Mouse (Mus musculus) G1E (cell line): ENCODE results near the gene Shb. TPM values are rescaled to one million over a fixed set of nuclear protein-coding genes. Genes with fewer than 3 reads are reported as not detected.

ENCODE experiments used
- ATAC-seq: 2 replicates; pipeline ENCODE4 v1.8.0; 2016; ENCODE audit warnings: mild to moderate bottlenecking; ENCODE audit not compliant: insufficient number of reproducible peaks, poor library complexity, low FRiP score, severe bottlenecking; ENCODE audit errors: extremely low read depth
- DNase-seq: peaks from one replicate; pipeline ENCODE4 v3.0.0; 2012; ENCODE audit warnings: low spot score
- H3K27me3 ChIP-seq: 2 replicates; pipeline ENCODE4 v1.6.1; 2012; ENCODE audit warnings: mild to moderate bottlenecking, low read length, inconsistent platforms; ENCODE audit not compliant: insufficient read depth
- H3K36me3 ChIP-seq: replicated peaks from 2 replicates; pipeline ENCODE3; 2012; ENCODE audit warnings: mild to moderate bottlenecking, inconsistent platforms
- H3K4me1 ChIP-seq: 2 replicates; pipeline ENCODE4 v1.6.1; 2012; ENCODE audit warnings: low read depth, low read length, inconsistent platforms, mixed read lengths; ENCODE audit not compliant: insufficient read depth
- H3K4me3 ChIP-seq: 2 replicates; pipeline ENCODE4 v1.5.1; 2012; ENCODE audit warnings: low read depth, mild to moderate bottlenecking, inconsistent platforms, low read length, moderate library complexity, mixed read lengths
- H3K9me3 ChIP-seq: replicated peaks from 2 replicates; pipeline ENCODE4 v1.6.1; 2012; ENCODE audit warnings: inconsistent platforms
- CTCF ChIP-seq: IDR thresholded peaks from 2 replicates; pipeline ENCODE4 v1.5.1; 2012; ENCODE audit warnings: low read depth, low read length, inconsistent platforms, mixed read lengths
- GATA1 ChIP-seq: IDR thresholded peaks from 2 replicates; pipeline ENCODE4 v1.6.1; 2012; ENCODE audit warnings: borderline replicate concordance, low read length, inconsistent platforms, mixed read lengths
- GATA2 ChIP-seq: IDR thresholded peaks from 2 replicates; pipeline ENCODE4 v1.6.1; 2012; ENCODE audit warnings: low read depth, low read length, inconsistent platforms, borderline replicate concordance
- POLR2AphosphoS5 ChIP-seq: IDR thresholded peaks from 2 replicates; pipeline ENCODE4 v1.6.1; 2012; ENCODE audit warnings: low read depth, low read length, inconsistent platforms; ENCODE audit not compliant: insufficient replicate concordance
- TAL1 ChIP-seq: conservative IDR thresholded peaks from 2 replicates; pipeline ENCODE4 v1.6.1; 2012; ENCODE audit warnings: low read depth, low read length, inconsistent platforms, mixed read lengths
- polyA plus RNA-seq: library from polyadenylated mRNA; stranded (reverse); fragments of >175 nt; gene quantifications from 2 replicates; pipeline ENCODE4 v1.2.3, GENCODE M21; 2012
- total RNA-seq, 2 experiments: library from RNA; stranded (forward) in 1 of 2; stranded (reverse) in 1 of 2; fragments of 200-1000 nt in 1 of 2; fragments of >200 nt in 1 of 2; fragmentation: Nextera tagmentation in 1 of 2; gene quantifications; 2 replicates each; pipeline ENCODE4 v1.2.3; 2014 to 2017

The Shb gene
- total and polyA plus RNA-seq, 3 experiments: not detected

DNA sequence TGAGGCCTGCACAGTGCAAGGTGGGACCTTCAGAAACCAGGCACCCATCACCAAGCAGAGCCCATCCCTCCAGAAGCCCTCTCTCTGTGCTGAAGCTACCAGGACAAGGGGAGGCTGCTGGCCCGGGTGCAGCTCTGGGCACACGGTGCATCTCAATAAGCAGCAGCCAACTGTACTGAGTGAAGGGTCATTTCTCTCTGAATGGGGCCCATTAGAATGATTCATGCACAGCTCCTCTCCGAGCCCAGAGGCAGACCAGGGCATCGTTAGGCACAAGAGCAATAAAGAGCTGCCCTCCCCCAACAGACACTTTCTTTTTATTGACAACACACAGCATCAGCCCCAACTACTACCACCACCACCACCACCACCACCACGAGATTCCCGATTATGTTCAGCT is 35.0 kb downstream of the Shb start:
- Histone ChIP-seq H3K36me3 (no peaks in the 10 kb centered on the region), H3K9me3 (no peaks in the 10 kb centered on the region), H3K4me3 (no peak overlapping the region), H3K27me3 (peaks cover 13% of the 10 kb centered on the region), H3K4me1 (no peaks in the 10 kb centered on the region)
- no peak for DNase-seq
- ATAC-seq: no peak
- TF ChIP-seq CTCF (no peak), TAL1 (no peak), POLR2AphosphoS5 (no peak), GATA1 (no peak), GATA2 (no peak)

DNA sequence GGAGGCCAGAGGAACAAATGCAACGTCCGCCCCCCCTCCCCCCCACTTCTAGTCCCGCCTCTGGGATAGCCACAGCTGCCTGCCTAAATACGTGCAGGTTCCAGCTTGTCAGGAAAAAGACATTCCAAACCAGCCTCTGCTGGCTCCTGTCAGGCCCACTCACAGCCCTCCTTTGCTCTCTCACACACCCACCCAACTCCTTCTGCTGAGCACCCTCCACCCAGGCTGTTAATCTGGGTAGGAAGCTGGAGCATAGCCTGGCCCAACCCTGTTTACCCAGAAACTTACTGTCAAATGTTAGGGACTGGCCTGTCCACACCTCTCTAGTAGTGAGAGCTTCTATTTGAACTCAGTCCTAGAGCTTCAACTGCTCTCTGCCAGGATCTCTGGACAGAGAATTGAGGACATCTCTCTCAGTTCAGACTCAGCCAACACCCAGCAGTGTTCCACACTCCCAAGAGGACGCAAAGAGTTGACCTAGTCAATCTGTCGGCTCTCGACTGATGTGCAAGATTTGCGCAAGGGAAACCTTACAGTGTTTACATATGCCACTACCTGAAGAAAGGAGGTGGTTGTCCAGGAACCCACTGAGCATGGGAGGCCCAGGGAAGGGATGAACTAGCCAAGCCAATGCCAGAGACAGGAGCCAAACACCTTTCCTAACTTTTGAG is 36.6 kb downstream of the Shb start:
- TF ChIP-seq TAL1: no peak
- TF ChIP-seq POLR2AphosphoS5: no peak
- TF ChIP-seq CTCF: no peak
- no peak for TF ChIP-seq GATA1
- TF ChIP-seq GATA2: no peak
- DNase-seq (no peak), ATAC-seq (no peak)
- no peak overlapping the region for H3K4me3 ChIP-seq
- H3K27me3 ChIP-seq: peaks cover 13% of the 10 kb centered on the region
- H3K4me1 ChIP-seq: no peaks in the 10 kb centered on the region
- H3K9me3 ChIP-seq: no peaks in the 10 kb centered on the region
- no peaks in the 10 kb centered on the region for H3K36me3 ChIP-seq

DNA sequence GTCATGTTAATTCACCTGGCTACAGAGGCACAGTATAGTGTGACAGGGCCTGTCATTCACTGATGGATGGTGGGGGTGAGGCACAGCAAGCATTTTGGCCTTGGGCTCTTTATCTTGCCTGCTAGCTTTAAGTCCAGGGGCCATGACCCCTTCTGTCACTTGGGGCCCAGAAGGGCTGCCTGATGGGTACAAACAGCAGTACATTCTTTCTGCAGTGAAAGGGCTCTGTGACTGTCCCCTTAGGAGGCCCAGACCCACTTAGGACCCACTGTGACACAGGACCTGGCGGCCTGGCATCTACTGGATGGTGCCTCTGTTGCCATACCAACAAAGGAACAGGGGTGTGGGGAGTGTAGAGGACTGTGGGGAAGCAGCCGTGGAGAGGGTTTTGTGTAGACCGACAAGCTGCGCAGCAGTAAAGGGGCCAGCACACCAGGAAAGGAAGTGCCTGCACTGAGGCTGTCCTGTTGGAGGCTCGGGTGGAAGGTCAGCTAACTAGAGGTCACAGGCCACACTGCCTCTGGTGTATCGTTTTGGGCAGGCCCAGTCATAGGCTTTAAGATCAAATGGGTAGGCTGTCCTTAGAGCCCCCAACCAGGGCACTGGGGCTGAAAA is 38.4 kb downstream of the Shb start:
- Histone ChIP-seq H3K27me3 (peaks cover 13% of the 10 kb centered on the region), H3K4me3 (no peak overlapping the region), H3K4me1 (no peaks in the 10 kb centered on the region), H3K9me3 (no peaks in the 10 kb centered on the region), H3K36me3 (no peaks in the 10 kb centered on the region)
- DNase-seq (no peak), ATAC-seq (no peak)
- TF ChIP-seq GATA2: no peak
- TF ChIP-seq POLR2AphosphoS5: no peak
- no peak for TF ChIP-seq TAL1
- no peak for TF ChIP-seq GATA1
- TF ChIP-seq CTCF: no peak

DNA sequence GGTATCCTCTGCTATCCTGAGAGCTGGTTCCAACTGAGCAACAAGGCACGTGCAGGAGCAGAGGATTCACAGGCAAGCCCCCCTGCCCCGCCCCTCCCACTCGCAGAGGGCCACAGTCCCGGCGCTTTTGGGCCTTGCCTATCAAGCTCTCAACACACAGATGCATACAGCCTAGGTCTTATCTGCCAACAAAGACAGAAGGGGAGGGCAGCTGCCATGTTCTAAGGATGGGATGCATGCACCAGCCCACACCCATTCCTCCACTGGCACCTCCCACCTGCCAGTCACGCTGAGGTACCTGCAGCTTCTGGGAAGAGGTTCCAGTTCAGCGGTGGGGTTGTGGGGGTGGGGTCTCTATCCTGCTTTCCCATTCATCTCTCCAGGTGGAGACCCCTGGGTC is 39.2 kb downstream of the Shb start:
- Histone ChIP-seq H3K4me3 (no peak overlapping the region), H3K36me3 (no peaks in the 10 kb centered on the region), H3K27me3 (peaks cover 13% of the 10 kb centered on the region), H3K4me1 (no peaks in the 10 kb centered on the region), H3K9me3 (no peaks in the 10 kb centered on the region)
- no peak for DNase-seq
- TF ChIP-seq GATA1 (no peak), GATA2 (no peak), POLR2AphosphoS5 (no peak), TAL1 (no peak), CTCF (no peak)
- ATAC-seq: no peak

DNA sequence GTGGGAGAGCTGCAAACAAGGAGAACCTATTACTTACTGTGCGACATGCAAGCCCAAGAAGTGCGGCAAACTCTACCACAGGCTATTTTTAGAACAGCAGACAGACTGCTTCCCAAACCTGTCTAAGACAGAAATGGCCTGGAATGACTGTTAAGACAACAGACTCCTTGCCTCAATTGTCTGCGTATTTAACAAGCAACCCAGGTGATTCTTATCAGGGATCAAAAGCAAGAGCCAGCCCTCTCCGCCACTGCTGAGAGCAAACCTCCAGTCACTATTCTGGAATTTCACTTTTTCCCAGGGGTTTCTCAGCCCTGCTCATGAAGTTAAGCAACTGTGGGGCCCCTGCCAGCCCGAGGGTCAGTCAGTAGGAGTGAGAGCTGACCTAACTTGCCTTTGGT is 39.6 kb downstream of the Shb start:
- TF ChIP-seq TAL1: no peak
- no peak for TF ChIP-seq POLR2AphosphoS5
- TF ChIP-seq GATA1: no peak
- no peak for TF ChIP-seq GATA2
- no peak for TF ChIP-seq CTCF
- H3K4me3 ChIP-seq: no peak overlapping the region

DNA sequence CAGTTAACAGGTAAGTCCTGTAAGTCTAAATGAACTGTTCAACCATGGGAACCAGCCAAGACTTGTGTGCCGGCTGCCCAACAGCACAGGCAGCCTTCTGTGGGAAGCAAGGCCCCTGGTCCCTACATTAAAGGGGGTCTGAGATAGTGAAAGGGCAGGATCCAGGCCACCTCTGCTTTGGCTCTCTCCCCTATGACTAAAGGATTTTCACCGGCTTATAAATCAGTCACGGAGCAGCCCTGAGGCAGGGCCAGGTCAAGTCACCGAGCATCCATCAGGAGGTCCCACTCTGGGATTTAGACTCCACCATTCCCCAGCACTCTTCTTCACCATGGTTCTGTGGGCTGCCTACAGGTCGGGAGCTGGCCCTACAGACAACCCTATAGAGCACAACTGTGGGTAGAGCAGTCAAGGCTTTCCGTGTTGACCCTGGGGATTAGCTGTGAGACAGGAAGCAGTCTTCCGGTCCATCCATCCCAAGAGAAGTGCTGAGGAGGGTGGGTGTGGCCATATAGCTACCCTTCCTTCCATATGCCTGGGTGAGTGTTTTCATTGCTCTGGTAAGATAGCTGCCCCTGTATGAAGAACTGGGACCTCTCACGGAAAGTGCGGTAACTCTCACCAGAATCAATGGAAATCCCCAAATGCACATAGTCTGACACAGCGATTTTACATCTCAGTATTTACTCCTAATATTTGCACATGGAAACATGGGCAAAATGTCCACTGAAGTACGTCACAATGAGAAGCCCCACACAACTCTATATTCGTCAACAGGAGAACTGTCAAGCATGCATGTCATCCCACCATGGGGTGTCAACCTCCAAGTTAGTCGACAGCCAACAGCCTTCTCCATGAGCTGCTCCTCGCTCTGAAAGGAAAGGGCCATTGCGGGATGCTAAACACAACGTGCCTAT is 40.3 kb downstream of the Shb start:
- Histone ChIP-seq H3K4me1 (no peaks in the 10 kb centered on the region), H3K9me3 (no peaks in the 10 kb centered on the region), H3K36me3 (no peaks in the 10 kb centered on the region), H3K4me3 (no peak overlapping the region), H3K27me3 (peaks cover 7% of the 10 kb centered on the region; the same call in 1 of the 2 replicates)
- no peak for ATAC-seq
- TF ChIP-seq POLR2AphosphoS5: no peak
- no peak for DNase-seq

More for the DNA sequence above, 39.6 kb downstream of the Shb start:
- H3K4me1 ChIP-seq: no peaks in the 10 kb centered on the region
- ATAC-seq (no peak), DNase-seq (no peak)
- H3K9me3 ChIP-seq: no peaks in the 10 kb centered on the region
- no peaks in the 10 kb centered on the region for H3K36me3 ChIP-seq
- H3K27me3 ChIP-seq: peaks cover 10% of the 10 kb centered on the region
